In the genomic region with DNA sequence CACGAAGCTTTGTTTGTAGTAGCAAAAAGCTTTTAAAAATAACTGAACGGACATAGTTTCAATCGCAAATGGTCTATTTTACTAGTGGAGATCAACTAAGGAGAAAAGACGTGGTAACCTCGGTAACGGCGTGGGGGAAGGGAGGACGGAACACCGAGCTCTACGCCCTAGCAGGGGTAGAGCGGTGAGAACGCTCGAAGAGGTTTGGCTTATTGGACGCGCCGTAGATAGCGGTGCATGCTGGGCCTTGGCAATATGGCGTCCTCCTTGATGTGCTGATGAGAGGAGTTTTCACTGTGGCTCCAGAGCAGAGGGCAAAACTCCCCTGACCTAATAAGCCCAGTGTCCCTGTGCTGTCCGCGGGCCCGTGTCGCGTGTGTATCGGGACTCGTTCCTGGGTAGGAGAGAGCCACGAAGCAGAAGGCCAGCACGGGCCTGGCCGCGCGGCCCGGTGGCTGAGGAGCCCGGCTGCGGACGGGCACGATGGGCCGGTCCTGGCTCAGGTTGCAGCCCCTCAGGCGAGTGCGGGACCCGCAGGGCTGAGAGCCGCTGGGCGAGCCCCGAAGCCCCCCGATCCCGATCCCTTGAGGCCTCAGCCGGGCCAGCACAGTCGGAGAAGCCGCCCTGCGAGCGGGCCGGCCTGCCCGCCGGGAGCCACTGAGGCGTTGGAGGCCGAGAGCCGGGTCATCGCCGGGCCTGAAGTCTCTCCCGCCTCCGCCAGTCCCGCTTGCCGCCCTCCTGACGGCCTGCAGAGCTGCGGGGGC, we compare ENCODE assay signal across 8 mouse cellular contexts. TPM values are rescaled to one million over a fixed set of nuclear protein-coding genes. Genes with fewer than 3 reads are reported as not detected.
DNase-seq lines count a peak whose midpoint lies in the region; ATAC-seq lines count a peak whose summit lies in the region.

Gene Rptor (plus strand): TSS at position 143 of the 764 bp plus-strand sequence.

- peak within 1 kb of the TSS; percentile 81 to 99 for H3K4me3 ChIP-seq in heart, embryonic 14.5 days (ENCODE audit: control insufficient read depth in 1 of 2, insufficient read depth in 1 of 2, low read depth in 1 of 2, low read length in 2 of 2)
- peak within 1 kb of the TSS; percentile 100 for H3K4me3 ChIP-seq in liver, embryonic 13.5 days (replicated peaks)
- peak within 1 kb of the TSS; percentile 98 for H3K4me3 ChIP-seq in stomach, embryonic 16.5 days (replicated peaks; ENCODE audit: low read length)

- peaks cover 8% of the 10 kb centered on the region for H3K36me3 ChIP-seq in heart, embryonic 14.5 days (ENCODE audit: control insufficient read depth, insufficient read depth, low read length)
- peaks cover 19% of the 10 kb centered on the region for H3K36me3 ChIP-seq in liver, embryonic 13.5 days
- 0 out of 2 replicates have a peak, but pooled peaks cover 4% of the 10 kb centered on the region for H3K36me3 ChIP-seq in stomach, embryonic 16.5 days (ENCODE audit: control insufficient read depth, insufficient read depth, low read length)

- H3K4me1 ChIP-seq in heart, embryonic 14.5 days (ENCODE audit: control insufficient read depth in 2 of 2, insufficient read depth in 2 of 2, low read length in 2 of 2), result peaks cover 2 to 11% of the 10 kb centered on the region in 2 experiments; a peak in 3 of 4 replicates
- H3K4me1 ChIP-seq in liver, embryonic 13.5 days (replicated peaks), result peaks cover 26% of the 10 kb centered on the region
- H3K4me1 ChIP-seq in stomach, embryonic 16.5 days (ENCODE audit: control insufficient read depth, insufficient read depth, low read length), result peaks cover 4% of the 10 kb centered on the region

- H3K9me3 ChIP-seq in heart, embryonic 14.5 days (ENCODE audit: control insufficient read depth, low read length), result no peaks in the 10 kb centered on the region
- no peaks in the 10 kb centered on the region for H3K9me3 ChIP-seq in liver, embryonic 13.5 days (replicated peaks)
- no peaks in the 10 kb centered on the region for H3K9me3 ChIP-seq in stomach, embryonic 16.5 days (replicated peaks; ENCODE audit: control insufficient read depth, low read length)

- under 1% methylated on average over 63 of the region's 63 CpGs for WGBS in heart, embryonic 14.5 days
- under 1% methylated on average over 63 of the region's 63 CpGs for WGBS in liver, embryonic 13.5 days (ENCODE audit: insufficient replicate concordance)
- WGBS in stomach, embryonic 16.5 days, result under 1% methylated on average over 61 of the region's 63 CpGs

- peak within 1 kb of the TSS; percentile 86 to 92 for H3K27ac ChIP-seq in heart, embryonic 14.5 days (replicated peaks in 1 of 2; ENCODE audit: control insufficient read depth in 1 of 2, insufficient read depth in 1 of 2, low read depth in 2 of 2, low read length in 2 of 2)
- H3K27ac ChIP-seq in liver, embryonic 13.5 days, result peak within 1 kb of the TSS; percentile 77
- peak within 1 kb of the TSS; percentile 86 for H3K27ac ChIP-seq in stomach, embryonic 16.5 days (ENCODE audit: low read length)

- ATAC-seq in CD4-positive, CD25-positive, alpha-beta regulatory T cell, adult 4 months, result peak; percentile 100
- peak; percentile 97 for ATAC-seq in heart, embryonic 14.5 days (ENCODE audit: insufficient number of reproducible peaks, insufficient read depth, low FRiP score, low read depth)
- ATAC-seq in liver, embryonic 13.5 days (ENCODE audit: low read depth), result peak; percentile 97
- peak; percentile 99 for ATAC-seq in stomach, embryonic 16.5 days (ENCODE audit: insufficient read depth, low FRiP score)

- peak; percentile 97 for DNase-seq in c-Kit-negative CD71-positive TER-119-positive erythroid progenitor cells, embryonic 14.5 days (ENCODE audit: low read depth, low spot score)
- peak; percentile 94 for DNase-seq in fibroblast of lung, adult 2 months (ENCODE audit: low read depth)
- DNase-seq in kidney, postnatal 14 days, result peak; percentile 98
- peak; percentile 90 for DNase-seq in liver, embryonic 13.5 days
- DNase-seq in neural tube, embryonic 10.5 days (ENCODE audit: extremely low spot score, low spot score), result peak; percentile 97

- H3K9ac ChIP-seq in heart, embryonic 14.5 days (ENCODE audit: low read length), result peak within 1 kb of the TSS; percentile 97
- peak within 1 kb of the TSS; percentile 96 for H3K9ac ChIP-seq in liver, embryonic 13.5 days
- H3K9ac ChIP-seq in stomach, embryonic 16.5 days (ENCODE audit: low read length), result peak within 1 kb of the TSS; percentile 97

- H3K4me2 ChIP-seq in heart, embryonic 14.5 days (ENCODE audit: low read length), result peak within 1 kb of the TSS; percentile 85
- H3K4me2 ChIP-seq in liver, embryonic 13.5 days, result peak within 1 kb of the TSS; percentile 92
- H3K4me2 ChIP-seq in stomach, embryonic 16.5 days (ENCODE audit: low read depth, low read length), result peak within 1 kb of the TSS; percentile 91

- H3K27me3 ChIP-seq in heart, embryonic 14.5 days (ENCODE audit: control insufficient read depth, insufficient read depth, low read length), result no peaks in the 10 kb centered on the region
- H3K27me3 ChIP-seq in liver, embryonic 13.5 days, result peaks cover 2% of the 10 kb centered on the region; the same call in 1 of the 2 replicates
- H3K27me3 ChIP-seq in stomach, embryonic 16.5 days (ENCODE audit: control insufficient read depth, insufficient read depth, low read length), result no peaks in the 10 kb centered on the region

RNA-seq across cellular contexts. Expression of gene Rptor, which starts in this region (rescaled TPM):
- 10 to 100 TPM in 1 of 2 experiments, 1 to 10 TPM in 1; 8.7 to 12.2 TPM for polyA plus RNA-seq in CD4-positive, CD25-positive, alpha-beta regulatory T cell, adult 4 months (2017; shearing (Covaris generic))
- polyA plus RNA-seq in heart, embryonic 14.5 days (2014; fragmentation: Nextera tagmentation; extraction: Ambion mirVana), result 11.2 TPM in 2 replicates
- 4.9 and 5.1 TPM in 2 replicates for polyA plus RNA-seq in liver, embryonic 13.5 days (2015; fragmentation: Nextera tagmentation; extraction: Ambion mirVana)
- 5.7 and 6.1 TPM in 2 replicates for polyA plus RNA-seq in stomach, embryonic 16.5 days (2015; fragmentation: Nextera tagmentation; extraction: Ambion mirVana)

Comparison
In these comparisons a context has a peak if more than half of its experiments do, and no peak if none do; other contexts are left out.
1. Peak in every context shown above with its lines: DNase-seq, ATAC-seq, H3K4me3 ChIP-seq and H3K27ac ChIP-seq.